Mouse (Mus musculus) limb, embryonic 12.5 days (tissue): ENCODE measurements around the gene Rhbdl3. TPM values are rescaled to one million over a fixed set of nuclear protein-coding genes. Genes with fewer than 3 reads are reported as not detected.

ENCODE experiments used
- ATAC-seq: fragments of 200-750 bp; cut with Nextera tagmentation; 2 replicates; pipeline ENCODE4 v1.8.0; 2017; ENCODE audit warnings: low read depth, moderate TSS enrichment; ENCODE audit not compliant: insufficient number of reproducible peaks, insufficient read depth, low FRiP score, low TSS enrichment
- H3K27ac ChIP-seq: fragments of 300-500 bp; sonication (generic); 2 replicates; pipeline ENCODE4 v1.5.1; 2016; ENCODE audit warnings: mild to moderate bottlenecking, moderate library complexity
- H3K27me3 ChIP-seq: fragments of 300-500 bp; sonication (generic); 2 replicates; pipeline ENCODE4 v1.6.1; 2016; ENCODE audit warnings: mild to moderate bottlenecking, moderate library complexity
- H3K36me3 ChIP-seq: fragments of 300-500 bp; sonication (generic); 2 replicates; pipeline ENCODE4 v1.6.1; 2016; ENCODE audit warnings: mild to moderate bottlenecking, moderate library complexity
- H3K4me1 ChIP-seq: fragments of 300-500 bp; sonication (generic); replicated peaks from 2 replicates; pipeline ENCODE4 v1.6.1; 2016
- H3K4me2 ChIP-seq: fragments of 300-500 bp; sonication (generic); 2 replicates; pipeline ENCODE4 v1.6.1; 2016; ENCODE audit warnings: mild to moderate bottlenecking, moderate library complexity
- H3K4me3 ChIP-seq: fragments of 300-500 bp; sonication (generic); replicated peaks from 2 replicates; pipeline ENCODE4 v1.5.1; 2016; ENCODE audit warnings: mild to moderate bottlenecking
- H3K9ac ChIP-seq: fragments of 300-500 bp; sonication (generic); replicated peaks from 2 replicates; pipeline ENCODE4 v1.6.1; 2016; ENCODE audit warnings: mild to moderate bottlenecking, moderate library complexity
- H3K9me3 ChIP-seq: fragments of 300-500 bp; sonication (generic); 2 replicates; pipeline ENCODE4 v1.6.1; 2016; ENCODE audit warnings: mild to moderate bottlenecking, moderate library complexity
- WGBS: fragments of 180-500 bp; shearing (Covaris S2); methylation state at CpG from one replicate; pipeline ENCODE4 v1.1.7; 2016; 5-methylcytosine and 5-hydroxymethylcytosine counted together
- polyA plus RNA-seq: library from polyadenylated mRNA; unstranded; fragments of >200 nt; fragmentation: Nextera tagmentation; extraction: Ambion mirVana; gene quantifications from 2 replicates; pipeline ENCODE4 v1.2.1, GENCODE M21; 2016

Rhbdl3 gene
- polyA plus RNA-seq, 1 experiment from 2014 or later = 2.0 TPM

GRCm38 (mm10) chr11:80385055-80385454, 84.3 kb downstream of the Rhbdl3 start:
- Histone ChIP-seq H3K4me2 (peak overlapping the region; percentile 84), H3K36me3 (peaks cover 49% of the 10 kb centered on the region), H3K9ac (peak overlapping the region; percentile 75), H3K27me3 (no peaks in the 10 kb centered on the region), H3K4me1 (peaks cover 24% of the 10 kb centered on the region), H3K9me3 (no peaks in the 10 kb centered on the region), H3K27ac (no peak overlapping the region), H3K4me3 (peak overlapping the region; percentile 86)
- no peak for ATAC-seq
- WGBS = 61% methylated on average over 4 of the region's 4 CpGs

GRCm38 (mm10) chr11:80386790-80387189, 86.1 kb downstream of the Rhbdl3 start:
- no peak overlapping the region for H3K4me3 ChIP-seq
- no peak overlapping the region for H3K9ac ChIP-seq
- no peak for ATAC-seq
- peaks cover 24% of the 10 kb centered on the region for H3K4me1 ChIP-seq
- no peaks in the 10 kb centered on the region for H3K27me3 ChIP-seq
- no peaks in the 10 kb centered on the region for H3K9me3 ChIP-seq
- 91% methylated on average over 2 of the region's 2 CpGs for WGBS
- H3K36me3 ChIP-seq = peaks cover 61% of the 10 kb centered on the region
- no peak overlapping the region for H3K27ac ChIP-seq
- H3K4me2 ChIP-seq = peak overlapping the region; percentile 84

DNA sequence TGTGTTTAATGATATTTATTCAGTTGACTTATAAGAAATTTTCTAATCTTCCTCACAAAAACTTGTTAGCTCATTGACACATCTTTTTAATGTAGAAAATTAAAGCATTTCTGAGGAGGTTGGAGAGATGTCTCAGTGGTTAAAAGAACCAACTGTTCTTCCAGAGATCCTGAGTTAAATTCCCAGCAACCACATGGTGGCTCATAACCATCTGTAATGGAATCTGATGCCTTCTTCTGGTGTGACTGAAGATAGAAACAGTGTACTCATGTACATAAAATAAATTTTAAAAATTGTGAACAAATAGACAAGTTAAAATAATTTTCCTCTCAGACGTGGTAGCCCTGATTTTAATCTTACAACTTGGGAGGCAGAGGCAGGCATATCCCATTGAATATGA, 89.2 kb downstream of the Rhbdl3 start:
- Histone ChIP-seq H3K27me3 (no peaks in the 10 kb centered on the region), H3K4me1 (peaks cover 18% of the 10 kb centered on the region), H3K4me2 (no peak overlapping the region), H3K27ac (no peak overlapping the region), H3K36me3 (peaks cover 79% of the 10 kb centered on the region), H3K4me3 (no peak overlapping the region), H3K9me3 (no peaks in the 10 kb centered on the region), H3K9ac (no peak overlapping the region)
- WGBS = 89% methylated on average over 1 of the region's 1 CpGs
- ATAC-seq = no peak

DNA sequence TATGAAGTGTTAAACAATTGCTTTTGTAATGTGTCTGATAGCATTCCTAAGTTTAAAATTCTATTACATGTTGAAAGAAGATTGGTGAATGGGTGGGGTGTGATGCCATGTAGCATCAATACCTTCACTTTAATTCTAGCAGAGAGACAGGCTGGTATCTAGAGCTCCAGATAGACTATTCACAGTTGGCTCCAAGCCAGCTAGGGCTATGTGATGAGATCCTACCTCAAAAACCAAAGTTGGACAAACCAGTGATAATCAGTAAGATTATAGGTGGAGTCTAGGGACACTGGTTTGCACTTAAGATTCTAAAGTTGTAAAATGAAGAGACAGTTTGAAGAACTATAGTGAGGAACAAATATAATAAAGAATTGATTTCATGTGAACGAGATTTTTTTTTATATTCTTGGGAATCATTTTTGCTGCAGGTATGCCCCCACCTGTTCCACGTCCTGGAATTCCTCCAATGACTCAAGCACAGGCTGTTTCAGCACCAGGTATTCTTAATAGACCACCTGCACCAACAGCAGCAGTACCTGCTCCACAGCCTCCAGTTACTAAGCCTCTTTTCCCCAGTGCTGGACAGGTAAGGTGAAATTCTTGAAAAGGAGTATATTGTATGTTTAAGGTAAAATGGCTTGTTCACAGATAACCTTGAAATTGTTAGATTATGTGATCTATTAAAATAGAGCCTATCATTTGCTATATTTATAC, 90.9 kb downstream of the Rhbdl3 start:
- Histone ChIP-seq H3K36me3 (peaks cover 83% of the 10 kb centered on the region), H3K9me3 (no peaks in the 10 kb centered on the region), H3K4me2 (no peak overlapping the region), H3K4me3 (no peak overlapping the region), H3K27me3 (no peaks in the 10 kb centered on the region), H3K9ac (no peak overlapping the region), H3K4me1 (peaks cover 3% of the 10 kb centered on the region; the same call in 1 of the 2 replicates), H3K27ac (no peak overlapping the region)
- WGBS = 99% methylated on average over 2 of the region's 2 CpGs
- no peak for ATAC-seq

- 91% methylated on average over 3 of the region's 3 CpGs for whole genome bisulfite sequencing
- Histone ChIP-seq H3K27ac (no peak overlapping the region), H3K9me3 (no peaks in the 10 kb centered on the region), H3K4me3 (no peak overlapping the region), H3K4me2 (no peak overlapping the region), H3K36me3 (peaks cover 82% of the 10 kb centered on the region), H3K4me1 (no peaks in the 10 kb centered on the region), H3K27me3 (no peaks in the 10 kb centered on the region), H3K9ac (no peak overlapping the region)
- ATAC-seq = no peak
Observed at GRCm38 (mm10) chr11:80395930-80396329, 95.2 kb downstream of the Rhbdl3 start.

- Histone ChIP-seq H3K27me3 (no peaks in the 10 kb centered on the region), H3K9ac (no peak overlapping the region), H3K4me2 (no peak overlapping the region), H3K9me3 (no peaks in the 10 kb centered on the region), H3K4me3 (no peak overlapping the region), H3K4me1 (no peaks in the 10 kb centered on the region), H3K36me3 (peaks cover 80% of the 10 kb centered on the region), H3K27ac (no peak overlapping the region)
- no peak for ATAC-seq
- WGBS = 89% methylated on average over 4 of the region's 4 CpGs
Observed at GRCm38 (mm10) chr11:80396617-80397016, 95.9 kb downstream of the Rhbdl3 start.

Other genes starting within 250 kb of the Rhbdl3 start
- 59.4 and 60.1 TPM in 2 replicates for gene Crlf3, start 219.9 kb upstream of the Rhbdl3 start, polyA plus RNA-seq
- gene Atad5, start 211.5 kb upstream of the Rhbdl3 start, polyA plus RNA-seq = 17.4 and 19.9 TPM in 2 replicates
- gene Tefm, start 158.7 kb upstream of the Rhbdl3 start, polyA plus RNA-seq = 32.4 and 34.9 TPM in 2 replicates
- gene Adap2, start 146.8 kb upstream of the Rhbdl3 start, polyA plus RNA-seq = 0.45 and 1.2 TPM in 2 replicates
- gene Rnf135, start 117.1 kb upstream of the Rhbdl3 start, polyA plus RNA-seq = 6.3 and 6.4 TPM in 2 replicates
- gene Rhot1, start 91.9 kb upstream of the Rhbdl3 start, polyA plus RNA-seq = 58.2 and 59.5 TPM in 2 replicates
- 26.0 and 29.9 TPM in 2 replicates for gene 5730455P16Rik, start 77.1 kb downstream of the Rhbdl3 start, polyA plus RNA-seq
- gene Zfp207, start 82.4 kb downstream of the Rhbdl3 start, polyA plus RNA-seq = 287 and 289 TPM in 2 replicates
- 313 and 325 TPM in 2 replicates for gene Psmd11, start 127.7 kb downstream of the Rhbdl3 start, polyA plus RNA-seq
- gene Cdk5r1, start 176.1 kb downstream of the Rhbdl3 start, polyA plus RNA-seq = 4.7 and 4.8 TPM in 2 replicates